Comparison of ENCODE assay signal across 18 mouse cellular contexts in the genomic region with DNA sequence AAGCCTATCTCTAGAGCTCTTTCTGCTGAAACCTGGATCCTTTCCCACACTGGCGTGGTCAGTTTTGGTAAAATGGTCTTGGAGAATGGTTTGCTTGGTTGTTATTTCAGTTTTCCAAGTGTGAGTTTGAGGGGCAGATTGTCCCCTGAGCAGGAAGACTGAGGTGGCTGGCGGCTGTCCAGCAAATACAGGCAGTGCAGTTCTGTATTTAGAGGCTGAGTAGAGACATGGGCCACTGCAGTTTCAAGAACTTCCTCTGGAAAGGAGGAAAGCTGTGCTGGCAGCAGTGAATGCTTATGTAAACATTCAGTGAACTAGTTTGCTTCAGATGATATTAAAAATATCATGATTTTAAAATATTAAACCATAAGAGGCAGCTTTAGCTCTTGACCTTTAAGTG. TPM values are rescaled to one million over a fixed set of nuclear protein-coding genes. Genes with fewer than 3 reads are reported as not detected.
DNase-seq lines count a peak whose midpoint lies in the region; ATAC-seq and TF ChIP-seq lines count a peak whose summit lies in the region.
"Had no signal": no experiment of that assay in that cellular context is flagged by ENCODE, and none has a peak within 500 bp of the region (broad histone marks: within the 10 kb centered on the region; RNA-seq: fewer than 3 reads in every experiment).

No protein-coding gene starts in this region.

- no peaks in the 10 kb centered on the region for H3K27me3 ChIP-seq in lung, embryonic 14.5 days (ENCODE audit: insufficient read depth, low read length)
- no peaks in the 10 kb centered on the region for H3K27me3 ChIP-seq in hindbrain, embryonic 10.5 days (ENCODE audit: insufficient read depth, poor library complexity, severe bottlenecking)
- H3K27me3 ChIP-seq: kidney, embryonic 15.5 days; limb, embryonic 12.5 days had no signal

- H3K4me3 ChIP-seq in lung, embryonic 14.5 days (ENCODE audit: low read depth, low read length), result no peak overlapping the region
- no peak overlapping the region for H3K4me3 ChIP-seq in hindbrain, embryonic 10.5 days
- H3K4me3 ChIP-seq: kidney, embryonic 15.5 days; limb, embryonic 12.5 days had no signal

- H3K4me2 ChIP-seq in lung, embryonic 14.5 days, result no peak overlapping the region
- H3K4me2 ChIP-seq: hindbrain, embryonic 14.5 days; kidney, embryonic 15.5 days; limb, embryonic 12.5 days had no signal

- no peak overlapping the region for H3K9ac ChIP-seq in lung, embryonic 14.5 days
- H3K9ac ChIP-seq: hindbrain, embryonic 14.5 days; kidney, embryonic 15.5 days; limb, embryonic 12.5 days had no signal

- 29% methylated on average over 2 of the region's 2 CpGs for WGBS in lung, embryonic 14.5 days
- 86% methylated on average over 2 of the region's 2 CpGs for WGBS in hindbrain, embryonic 10.5 days

- intact Hi-C loops in gastrocnemius, postnatal 36 days (cut with DNase I), result no loop called here

- H3K4me1 ChIP-seq in lung, embryonic 14.5 days (ENCODE audit: insufficient read depth), result no peaks in the 10 kb centered on the region
- H3K4me1 ChIP-seq in hindbrain, embryonic 10.5 days (replicated peaks), result no peaks in the 10 kb centered on the region
- H3K4me1 ChIP-seq: kidney, embryonic 15.5 days; limb, embryonic 12.5 days had no signal

- no peak for TF ChIP-seq CTCF in lung, embryonic 14.5 days (IDR thresholded peaks at IDR 0.05; ENCODE audit: low read depth)

- H3K36me3 ChIP-seq in lung, embryonic 14.5 days (ENCODE audit: insufficient read depth), result no peaks in the 10 kb centered on the region
- H3K36me3 ChIP-seq in hindbrain, embryonic 10.5 days, result no peaks in the 10 kb centered on the region
- H3K36me3 ChIP-seq: kidney, embryonic 15.5 days; limb, embryonic 12.5 days had no signal

- peak overlapping the region; percentile 36; the same call in 1 of the 2 replicates for H3K27ac ChIP-seq in lung, embryonic 14.5 days (ENCODE audit: low read depth)
- H3K27ac ChIP-seq in hindbrain, embryonic 10.5 days, result no peak overlapping the region
- H3K27ac ChIP-seq: hindbrain, embryonic 14.5 days; kidney, embryonic 15.5 days; limb, embryonic 12.5 days had no signal

- peak; percentile 20 for DNase-seq in gastrocnemius, postnatal 10 days
- no peak for DNase-seq in gastrocnemius, postnatal 36 days
- peak; percentile 41 for DNase-seq in testis, postnatal 10 days (ENCODE audit: low spot score)
- DNase-seq in testis, postnatal 14 days (ENCODE audit: low spot score), result no peak
- peak; percentile 84 for DNase-seq in lung, embryonic 14.5 days
- no peak for DNase-seq in thymus, adult 18-20 months
- no peak for DNase-seq in hindbrain, embryonic 10.5 days (ENCODE audit: low spot score)
- DNase-seq: adrenal gland, postnatal 25 days; cerebellum, adult 2 months had no signal

- peak; percentile 84 for ATAC-seq in lung, embryonic 14.5 days (ENCODE audit: insufficient read depth)
- ATAC-seq: CD4-positive, CD25-positive, alpha-beta regulatory T cell, adult 4 months had no signal

- no peaks in the 10 kb centered on the region for H3K9me3 ChIP-seq in lung, embryonic 14.5 days (ENCODE audit: low read depth, low read length)
- H3K9me3 ChIP-seq in hindbrain, embryonic 10.5 days, result no peaks in the 10 kb centered on the region
- H3K9me3 ChIP-seq: kidney, embryonic 15.5 days; limb, embryonic 12.5 days had no signal

RNA-seq across cellular contexts. Expression of gene Nme8, which starts 33.2 kb away (rescaled TPM):
- not detected for total RNA-seq in gastrocnemius, postnatal 10 days (2021)
- total RNA-seq in gastrocnemius, postnatal 36 days (2021), result not detected
- polyA plus RNA-seq in lung, embryonic 14.5 days (2014; fragmentation: Nextera tagmentation; extraction: Ambion mirVana), result not detected in 2 replicates
- polyA plus RNA-seq in hindbrain, embryonic 10.5 days (2016; fragmentation: Nextera tagmentation; extraction: Ambion mirVana), result not detected in 2 replicates
- total RNA-seq: adrenal gland, postnatal 25 days; gastrocnemius, adult 18-20 months; layer of hippocampus, postnatal 10 days had no signal
- polyA plus RNA-seq: CD4-positive, CD25-positive, alpha-beta regulatory T cell, adult 4 months; cerebellum, adult 2 months; embryonic facial prominence, embryonic 11.5 days; forebrain, embryonic 11.5 days; kidney, embryonic 15.5 days; limb, embryonic 12.5 days; small intestine, adult 2 months had no signal

Comparison
In these comparisons a context has a peak if more than half of its experiments do, and no peak if none do; other contexts are left out.
1. DNase-seq: peak in gastrocnemius, postnatal 10 days (single experiment), testis, postnatal 10 days (single experiment) and lung, embryonic 14.5 days (single experiment); none in gastrocnemius, postnatal 36 days (0 of 2), testis, postnatal 14 days (single experiment), thymus, adult 18-20 months (0 of 2) and hindbrain, embryonic 10.5 days (single experiment).